Mouse (Mus musculus) myocyte (in vitro differentiated cells): Measurements from ENCODE around the gene Cryaa.

ENCODE experiments used
- CEBPB ChIP-seq: IDR thresholded peaks from 2 replicates; pipeline ENCODE4 v1.6.1; 2011; ENCODE audit warnings: mild to moderate bottlenecking, moderate library complexity; ENCODE audit not compliant: poor library complexity, insufficient read depth, severe bottlenecking
- E2F4 ChIP-seq: IDR thresholded peaks from one replicate; pipeline ENCODE4 v1.6.1; 2011; ENCODE audit warnings: mild to moderate bottlenecking, control low read depth, moderate library complexity; ENCODE audit not compliant: insufficient read depth
- MAX ChIP-seq: IDR thresholded peaks from one replicate; pipeline ENCODE4 v1.6.1; 2011; ENCODE audit warnings: low read depth, mild to moderate bottlenecking, control low read depth
- POLR2A ChIP-seq: IDR thresholded peaks from one replicate; pipeline ENCODE4 v1.6.1; 2011; ENCODE audit warnings: low read depth, mild to moderate bottlenecking, control low read depth, moderate library complexity; ENCODE audit not compliant: insufficient read length
- POLR2AphosphoS2 ChIP-seq: IDR thresholded peaks from one replicate; pipeline ENCODE4 v1.6.1; 2011; ENCODE audit warnings: low read depth, control low read depth; ENCODE audit not compliant: insufficient read length
- SRF ChIP-seq: IDR thresholded peaks from one replicate; pipeline ENCODE4 v1.6.1; 2011; ENCODE audit warnings: low read depth; ENCODE audit not compliant: control insufficient read depth, insufficient read length
- TCF12 ChIP-seq: IDR thresholded peaks from one replicate; pipeline ENCODE4 v1.6.1; 2011; ENCODE audit warnings: mild to moderate bottlenecking, control low read depth; ENCODE audit not compliant: poor library complexity, insufficient read depth, severe bottlenecking
- TCF3 ChIP-seq: IDR thresholded peaks from one replicate; pipeline ENCODE4 v1.6.1; 2011; ENCODE audit warnings: low read depth, control low read depth; ENCODE audit not compliant: insufficient read length
- USF1 ChIP-seq: IDR thresholded peaks from one replicate; pipeline ENCODE4 v1.6.1; 2011; ENCODE audit warnings: low read depth, mild to moderate bottlenecking, control low read depth, moderate library complexity

DNA sequence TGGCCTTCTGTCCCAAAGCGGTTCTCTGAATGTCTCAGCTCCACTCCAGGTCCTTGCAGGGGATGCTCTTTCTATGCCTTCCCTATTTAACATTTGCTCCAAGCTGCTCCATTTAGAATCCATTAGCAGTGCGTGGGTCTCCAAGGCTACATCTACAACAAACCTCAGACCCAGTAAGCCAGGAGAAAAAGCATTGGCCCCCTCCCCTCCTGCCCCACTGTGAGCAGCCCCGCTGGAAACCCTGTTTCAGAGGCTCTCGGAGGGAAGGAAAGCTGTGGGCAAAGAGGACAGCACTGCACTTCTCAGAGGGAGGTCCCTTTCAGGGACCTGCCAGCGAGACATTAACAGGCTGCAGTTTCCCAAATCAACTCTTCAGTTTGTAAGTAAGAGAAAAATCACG, 47.8 kb downstream of the Cryaa start:
- no peak for TF ChIP-seq POLR2A
- TF ChIP-seq TCF12 = no peak
- no peak for TF ChIP-seq E2F4
- TF ChIP-seq CEBPB = no peak
- TF ChIP-seq USF1 = no peak
- no peak for TF ChIP-seq POLR2AphosphoS2
- TF ChIP-seq SRF = no peak
- no peak for TF ChIP-seq MAX
- TF ChIP-seq TCF3 = no peak
